Mouse (Mus musculus) spleen, adult 2 months (tissue): ENCODE results near the gene Arhgdib.

Experiments
- CTCF ChIP-seq: fragments of 200-500 bp; IDR thresholded peaks from 2 replicates; pipeline ENCODE4 v1.5.1; 2011; ENCODE audit warnings: mild to moderate bottlenecking, inconsistent platforms; ENCODE audit not compliant: insufficient read depth, insufficient read length, insufficient replicate concordance; ENCODE audit errors: extremely low read depth
- POLR2A ChIP-seq: fragments of 200-500 bp; IDR thresholded peaks from 2 replicates; pipeline ENCODE4 v1.6.1; 2011; ENCODE audit warnings: low read depth, low read length, inconsistent platforms

- no peak for TF ChIP-seq POLR2A
- no peak for TF ChIP-seq CTCF
Measured at GRCm38 (mm10) chr6:136898954-136899353, 42.7 kb downstream of the Arhgdib start.
